Mouse (Mus musculus) CD4-positive helper T cell, adult 2 months (primary cell): ENCODE results near the gene Trim10.

Experiments used
- DNase-seq: peaks from one replicate; pipeline ENCODE4 v3.0.0-alpha.2; 2012; ENCODE audit warnings: low read depth, missing footprints, low spot score

Trim10 gene

GRCm38 (mm10) chr17:36869284-36869954 is at the start of gene Trim10:
Gene Trim10 (plus strand): TSS chr17:36869574.
- no peak for DNase-seq

GRCm38 (mm10) chr17:36824005-36824404 is 45.4 kb upstream of the Trim10 start:
- DNase-seq = peak; percentile 73

GRCm38 (mm10) chr17:36825525-36825924 is 43.8 kb upstream of the Trim10 start:
- DNase-seq = peak; percentile 71

GRCm38 (mm10) chr17:36826002-36826401 is 43.4 kb upstream of the Trim10 start:
- DNase-seq = peak; percentile 86

GRCm38 (mm10) chr17:36828488-36828887 is 40.9 kb upstream of the Trim10 start:
- no peak for DNase-seq

- no peak for DNase-seq
Observed at GRCm38 (mm10) chr17:36830470-36830869, 38.9 kb upstream of the Trim10 start.

GRCm38 (mm10) chr17:36832694-36833093 is 36.7 kb upstream of the Trim10 start:
- DNase-seq = no peak

GRCm38 (mm10) chr17:36835591-36836426 is 33.6 kb upstream of the Trim10 start:
- peak; percentile 81 for DNase-seq

- no peak for DNase-seq
Observed at GRCm38 (mm10) chr17:36836427-36836812, 33.0 kb upstream of the Trim10 start.

GRCm38 (mm10) chr17:36836874-36837647 is 32.3 kb upstream of the Trim10 start, which contains the start of gene Trim26:
Gene Trim26 (plus strand): TSS chr17:36837134.
- peak; percentile 97 for DNase-seq

GRCm38 (mm10) chr17:36839001-36839400 is 30.4 kb upstream of the Trim10 start:
- no peak for DNase-seq

GRCm38 (mm10) chr17:36839931-36840330 is 29.4 kb upstream of the Trim10 start:
- no peak for DNase-seq

GRCm38 (mm10) chr17:36840961-36841445 is 28.4 kb upstream of the Trim10 start:
- no peak for DNase-seq

GRCm38 (mm10) chr17:36843696-36844095 is 25.7 kb upstream of the Trim10 start:
- DNase-seq = no peak

- peak; percentile 45 for DNase-seq
Observed at GRCm38 (mm10) chr17:36844286-36844719, 25.1 kb upstream of the Trim10 start.

GRCm38 (mm10) chr17:36844725-36845124 is 24.6 kb upstream of the Trim10 start:
- DNase-seq = no peak

GRCm38 (mm10) chr17:36848911-36849310 is 20.5 kb upstream of the Trim10 start:
- DNase-seq = no peak

GRCm38 (mm10) chr17:36849992-36850391 is 19.4 kb upstream of the Trim10 start:
- DNase-seq = no peak

GRCm38 (mm10) chr17:36851200-36851599 is 18.2 kb upstream of the Trim10 start:
- no peak for DNase-seq

GRCm38 (mm10) chr17:36851627-36852026 is 17.7 kb upstream of the Trim10 start:
- DNase-seq = no peak

GRCm38 (mm10) chr17:36855484-36855883 is 13.9 kb upstream of the Trim10 start:
- no peak for DNase-seq

GRCm38 (mm10) chr17:36856236-36856635 is 13.1 kb upstream of the Trim10 start:
- DNase-seq = no peak
